Mouse (Mus musculus): ENCODE data around the gene Fam126a.

DNA sequence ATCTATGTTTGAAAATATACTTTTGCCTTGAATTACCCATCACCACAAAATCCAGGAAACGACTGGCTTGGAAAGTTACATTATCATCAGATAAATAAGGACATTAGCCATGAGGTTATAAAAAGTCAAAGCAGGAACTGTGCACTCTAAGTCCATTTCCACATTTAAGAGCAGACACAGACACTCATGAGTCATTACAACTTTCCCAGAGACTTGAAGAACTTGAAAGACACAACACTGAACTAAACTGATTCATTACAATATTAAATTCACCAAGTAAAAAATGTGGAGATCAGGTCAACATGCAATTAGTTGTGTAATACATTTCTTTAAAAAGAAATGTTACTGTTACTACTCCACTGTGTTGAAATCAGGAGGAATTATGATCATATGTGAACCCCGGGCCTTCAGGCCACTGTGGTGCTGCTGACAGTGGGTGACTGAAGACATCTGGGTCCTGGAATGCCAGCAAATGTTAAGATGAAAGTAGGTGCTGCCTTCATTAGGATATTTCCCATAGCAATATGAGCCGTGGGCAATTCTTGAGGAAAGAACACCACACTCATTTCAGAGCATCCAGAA, 55.4 kb downstream of the Fam126a start:
- no peak for TF ChIP-seq CTCF (IDR thresholded peaks at IDR 0.05)
- TF ChIP-seq EP300 (IDR thresholded peaks at IDR 0.05), result 0 out of 2 replicates have a peak, but pooled peaks have one; percentile 38

All from lung, postnatal 0 days (tissue).